Mouse (Mus musculus): ENCODE measurements at regions not wholly inside any gene's neighbourhood (a gene's known extent, or its start where the extent isn't known, plus 50 kb on each side); places are given as distances from the start of the nearest gene placed in this dataset.
"Not testable (repeated sequence)": the region's sequence is repeated elsewhere in the genome, so short reads cannot be mapped to it uniquely, and the experiment has no call there.

DNA sequence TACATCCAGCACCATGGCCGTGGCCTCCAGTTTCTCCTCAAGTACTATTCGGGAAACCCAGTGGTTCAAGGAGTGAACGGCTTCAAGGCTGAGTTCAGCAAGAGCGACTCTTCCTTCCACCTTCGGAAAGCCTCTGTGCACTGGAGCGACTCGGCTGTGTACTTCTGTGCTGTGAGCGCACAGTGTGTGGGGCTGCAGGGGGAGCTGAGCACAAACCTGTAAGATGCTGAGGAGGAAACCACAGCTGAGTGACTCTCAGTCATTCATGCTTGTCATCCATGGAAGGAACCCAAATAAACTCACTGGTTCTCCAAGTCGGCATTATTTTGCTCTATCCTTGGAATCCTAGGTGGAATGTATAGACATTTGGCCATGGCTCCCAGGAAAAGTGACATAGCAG lies 297.1 kb upstream of the Olfr1507 start:
- DNase-seq (ENCODE audit: extremely low read depth, insufficient read length, low spot score) = not testable (repeated sequence)

DNA sequence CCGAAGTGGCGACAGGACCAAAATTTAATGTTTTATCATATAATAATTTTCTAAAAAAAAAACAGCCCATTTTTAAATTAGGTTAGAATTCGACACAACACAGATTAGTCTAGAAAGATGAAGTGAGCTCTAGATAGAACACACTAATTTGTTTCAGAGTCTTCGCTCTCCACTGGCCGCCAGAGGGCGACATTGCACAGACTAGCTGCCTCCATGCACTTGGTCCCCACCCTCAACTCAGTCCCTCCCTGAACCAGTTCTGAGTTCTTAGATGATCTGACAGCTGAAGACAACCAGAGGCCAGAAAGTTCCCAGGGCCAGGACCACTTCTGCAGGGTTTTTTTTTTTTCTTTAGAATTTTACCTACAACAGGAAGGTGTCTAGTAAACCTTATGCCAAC lies 296.3 kb upstream of the Olfr1507 start:
- not testable (repeated sequence) for DNase-seq (ENCODE audit: extremely low read depth, insufficient read length, low spot score)

- DNase-seq (ENCODE audit: extremely low read depth, insufficient read length, low spot score) = not testable (repeated sequence)
These were observed 287.3 kb upstream of the Olfr1507 start for GRCm38 (mm10) chr14:52782832-52783231.

- DNase-seq (ENCODE audit: extremely low read depth, insufficient read length, low spot score) = not testable (repeated sequence)
These were observed 280.3 kb upstream of the Olfr1507 start for GRCm38 (mm10) chr14:52775816-52776215.

GRCm38 (mm10) chr14:52769450-52769849 lies 273.9 kb upstream of the Olfr1507 start:
- DNase-seq (ENCODE audit: extremely low read depth, insufficient read length, low spot score) = not testable (repeated sequence)

DNA sequence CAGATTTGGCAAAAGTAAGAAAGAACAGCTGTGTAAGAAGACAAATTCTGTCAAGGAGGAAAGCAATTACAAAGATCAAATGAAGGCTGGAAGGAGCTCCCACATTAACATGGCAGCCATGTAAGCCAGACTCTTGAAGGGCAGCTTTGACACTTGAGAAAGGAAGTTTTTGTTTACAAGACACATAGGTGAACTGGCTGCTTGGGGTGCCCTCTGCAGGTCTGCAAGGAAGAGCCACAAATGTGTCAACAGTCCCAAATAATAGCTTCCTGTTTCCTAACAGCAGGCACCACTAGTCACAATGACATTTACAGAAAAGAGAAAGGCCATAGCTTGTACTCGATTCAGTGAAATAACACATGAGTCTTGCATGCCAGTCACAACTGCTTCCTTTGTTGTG lies 256.6 kb upstream of the Olfr1507 start:
- not testable (repeated sequence) for DNase-seq (ENCODE audit: extremely low read depth, insufficient read length, low spot score)

- DNase-seq (ENCODE audit: extremely low read depth, insufficient read length, low spot score) = not testable (repeated sequence)
These were observed 231.1 kb upstream of the Olfr1507 start for GRCm38 (mm10) chr14:52726680-52727079.

DNA sequence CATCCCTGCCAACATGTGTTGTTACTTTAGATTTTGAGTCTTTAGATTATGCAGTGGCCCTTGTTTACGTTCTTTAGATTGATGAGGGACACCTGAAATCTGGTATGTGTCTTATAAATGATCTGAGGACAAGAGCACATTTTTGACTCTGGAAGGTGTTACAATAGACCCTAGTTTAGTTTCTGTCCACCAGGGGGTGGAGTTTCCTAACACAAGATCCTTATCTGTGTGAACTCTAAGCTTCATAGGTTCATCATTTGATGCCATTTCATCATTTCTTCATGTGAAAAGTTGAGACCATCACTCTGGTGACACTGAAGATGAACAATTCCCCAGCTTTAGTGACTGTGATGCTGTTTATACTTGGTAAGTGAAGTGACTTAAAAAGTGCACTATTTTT lies 229.4 kb upstream of the Olfr1507 start:
- not testable (repeated sequence) for DNase-seq (ENCODE audit: extremely low read depth, insufficient read length, low spot score)

DNA sequence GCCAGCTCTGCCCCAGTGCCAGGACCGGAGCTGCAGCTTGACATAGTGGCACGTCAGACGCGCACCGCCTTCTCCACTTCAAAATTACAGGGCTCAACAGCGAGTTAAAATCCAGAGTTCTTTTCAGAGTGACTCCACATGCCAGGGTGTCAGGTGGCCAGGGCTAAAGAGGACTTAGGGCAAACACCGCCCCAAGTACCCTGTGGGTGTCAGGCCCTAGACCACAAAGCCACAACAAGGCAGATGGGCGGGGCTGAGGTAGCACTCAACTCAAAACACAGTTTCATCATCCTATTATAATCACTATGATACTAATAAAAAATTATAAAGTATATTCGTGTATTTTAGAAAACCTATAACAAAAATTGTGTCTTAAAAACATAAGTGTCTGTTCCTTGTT lies 225.1 kb upstream of the Olfr1507 start:
- DNase-seq (ENCODE audit: extremely low read depth, insufficient read length, low spot score) = no peak

DNA sequence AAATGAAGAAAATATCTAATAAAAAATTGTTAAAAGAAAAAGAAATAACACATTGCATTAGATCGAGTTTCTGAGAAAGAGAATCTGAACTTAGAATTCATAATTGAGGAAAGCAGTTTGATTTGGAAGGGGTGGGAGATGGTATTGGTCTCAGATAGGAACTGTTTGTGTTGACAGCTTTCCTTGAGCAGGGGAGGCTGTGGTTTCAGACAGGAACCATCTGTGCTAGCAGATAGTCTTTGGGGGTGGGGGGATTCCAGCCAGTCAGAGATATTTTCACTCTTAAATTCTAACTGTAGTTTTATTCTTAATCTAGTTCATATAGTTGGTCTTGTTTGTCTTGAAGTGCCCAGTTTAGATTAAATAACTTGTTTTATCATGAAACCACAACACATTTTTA lies 205.3 kb upstream of the Olfr1507 start:
- DNase-seq (ENCODE audit: extremely low read depth, insufficient read length, low spot score) = not testable (repeated sequence)

- DNase-seq (ENCODE audit: extremely low read depth, insufficient read length, low spot score) = not testable (repeated sequence)
These were observed 188.1 kb upstream of the Olfr1507 start for GRCm38 (mm10) chr14:52683636-52684035.

DNA sequence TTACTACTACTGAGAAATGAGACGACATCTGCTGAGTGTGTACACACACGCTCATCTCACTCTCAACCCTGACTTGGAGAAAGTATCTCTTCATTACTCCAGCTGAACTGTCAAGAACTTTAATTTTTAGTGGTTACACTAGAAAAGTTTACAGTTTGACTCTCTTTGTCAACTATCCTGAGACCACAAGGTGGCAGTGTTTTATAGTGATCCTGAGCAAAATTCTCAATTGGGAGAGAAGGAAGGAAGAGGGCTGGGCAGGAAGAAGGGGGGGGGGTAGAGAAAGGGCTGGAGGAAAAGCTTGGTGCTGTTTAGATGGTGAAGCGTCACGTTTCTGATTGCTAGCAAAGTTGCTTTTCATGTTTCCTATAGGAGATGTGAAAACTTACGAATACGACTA lies 158.8 kb upstream of the Olfr1507 start:
- DNase-seq (ENCODE audit: extremely low read depth, insufficient read length, low spot score) = no peak

DNA sequence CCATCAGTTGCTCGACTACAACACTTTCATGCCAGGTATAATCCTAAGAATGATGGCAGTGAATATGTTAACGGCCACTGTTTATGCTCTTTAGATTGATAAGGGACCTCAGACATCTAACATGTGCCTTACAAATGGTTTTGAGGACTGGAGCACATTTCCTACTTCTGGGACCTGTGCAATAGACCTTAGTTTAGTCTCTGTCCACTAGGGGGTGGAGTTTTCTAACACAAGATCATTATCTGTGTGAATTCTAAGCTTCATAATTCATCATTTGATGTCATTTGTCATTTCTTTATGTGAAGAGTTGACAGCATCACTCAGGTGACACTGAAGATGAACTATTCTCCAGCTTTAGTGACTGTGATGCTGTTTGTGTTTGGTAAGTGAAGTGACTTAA lies 142.6 kb upstream of the Olfr1507 start:
- no peak for DNase-seq (ENCODE audit: extremely low read depth, insufficient read length, low spot score)

GRCm38 (mm10) chr14:52622184-52622583 lies 126.6 kb upstream of the Olfr1507 start:
- DNase-seq (ENCODE audit: extremely low read depth, insufficient read length, low spot score) = no peak

- DNase-seq (ENCODE audit: extremely low read depth, insufficient read length, low spot score) = no peak
These were observed 84.8 kb upstream of the Olfr1507 start for GRCm38 (mm10) chr14:52580319-52580718.

- DNase-seq (ENCODE audit: extremely low read depth, insufficient read length, low spot score) = no peak
These were observed 71.4 kb upstream of the Olfr1507 start for GRCm38 (mm10) chr14:52566920-52567319.

GRCm38 (mm10) chr14:52565606-52566005 lies 70.1 kb upstream of the Olfr1507 start:
- DNase-seq (ENCODE audit: extremely low read depth, insufficient read length, low spot score) = no peak

DNA sequence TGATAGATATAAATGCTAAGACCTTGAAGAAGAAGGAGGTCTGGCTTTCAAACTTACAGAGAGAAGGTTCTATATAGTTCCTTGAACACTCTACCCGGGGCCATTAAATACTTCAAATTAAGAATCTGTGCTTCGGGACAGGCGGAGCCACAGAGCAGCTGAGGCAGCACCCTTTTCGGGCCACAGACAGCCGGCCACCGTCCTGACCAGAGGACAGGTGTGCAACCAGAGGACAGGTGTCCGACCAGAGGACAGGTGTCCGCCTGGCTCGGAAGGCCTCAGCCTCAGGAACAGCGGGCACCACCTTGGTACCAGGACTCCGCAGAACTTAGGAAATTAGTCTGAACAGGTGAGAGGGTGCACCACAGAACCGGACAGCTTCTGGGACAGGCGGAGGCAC lies 60.8 kb upstream of the Olfr1507 start:
- not testable (repeated sequence) for DNase-seq (ENCODE audit: extremely low read depth, insufficient read length, low spot score)

DNA sequence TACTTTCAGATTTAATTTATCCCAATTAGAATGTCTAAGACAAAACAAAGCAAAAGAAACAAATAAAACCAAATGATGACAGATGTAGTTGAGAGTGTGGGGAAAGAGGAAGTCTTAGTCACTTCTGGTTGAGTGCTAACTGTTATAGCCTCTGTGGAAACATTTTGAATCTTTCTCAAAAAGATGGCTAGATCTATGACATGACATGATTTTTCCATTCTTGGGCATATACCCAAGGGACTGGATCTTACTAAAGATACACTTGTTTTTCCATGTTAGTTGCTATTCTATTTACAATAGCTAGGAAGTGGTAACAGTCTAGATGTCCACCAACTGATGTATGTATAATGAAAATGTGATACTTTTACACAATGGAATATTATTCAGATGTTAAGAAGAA lies 57.9 kb upstream of the Olfr1507 start:
- DNase-seq (ENCODE audit: extremely low read depth, insufficient read length, low spot score) = no peak

DNA sequence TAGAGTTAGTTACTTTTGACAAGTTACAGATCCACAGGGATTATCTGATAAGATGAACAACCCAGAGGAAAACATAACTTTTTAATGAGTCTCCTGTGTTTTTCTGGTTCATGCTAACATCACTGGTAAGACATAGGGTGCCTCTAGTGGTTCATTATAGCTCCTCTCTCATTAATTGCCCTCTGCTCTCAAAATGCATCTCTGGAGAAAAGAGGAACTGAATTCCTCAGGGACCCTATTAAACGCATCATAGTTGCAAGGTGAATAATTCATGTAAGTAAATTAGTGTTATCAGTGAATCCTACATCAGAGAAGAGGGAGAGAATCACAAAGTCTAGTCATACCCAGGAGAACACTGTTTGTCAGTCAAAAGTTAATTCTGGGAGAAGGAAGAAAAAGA lies 52.4 kb upstream of the Olfr1507 start:
- DNase-seq (ENCODE audit: extremely low read depth, insufficient read length, low spot score) = no peak

Data from 3134 (cell line).